Comparison of ENCODE assay signal across 27 mouse cellular contexts in the genomic region with DNA sequence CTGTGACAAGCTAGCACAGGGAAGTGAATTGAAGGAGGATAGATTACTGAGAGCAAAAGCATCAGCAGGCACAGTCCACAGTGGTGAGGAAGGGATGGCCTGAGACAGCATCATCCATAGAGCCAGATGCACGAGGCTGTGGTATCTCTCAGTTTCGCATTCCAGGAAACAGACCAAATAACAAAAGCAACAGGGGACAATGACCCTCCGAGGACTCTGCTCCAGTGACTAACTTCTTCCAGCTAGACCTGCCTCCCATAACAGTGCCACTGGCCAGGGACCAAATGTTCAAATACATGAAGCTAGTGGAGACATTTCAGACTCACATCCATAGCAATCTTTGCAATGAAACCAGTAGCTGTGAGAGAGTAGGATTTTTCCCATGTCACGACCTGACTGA.
"Had no signal": no experiment of that assay in that cellular context is flagged by ENCODE, and none has a peak within 500 bp of the region (broad histone marks: within the 10 kb centered on the region; RNA-seq: fewer than 3 reads in every experiment).

No protein-coding gene starts in this region.

- DNase-seq: gastrocnemius, adult 2 months; gastrocnemius, postnatal 10 days; gastrocnemius, postnatal 25 days; heart, postnatal 10 days; heart, postnatal 36 days; kidney, adult 18-20 months; kidney, adult 8-10 months; kidney, postnatal 10 days; kidney, postnatal 25 days; kidney, postnatal 4 days; left cerebral cortex, postnatal 4 days; lung, adult 18-20 months had no signal

- H3K36me3 ChIP-seq: heart, embryonic 13.5 days; heart, embryonic 15.5 days; hindbrain, embryonic 10.5 days; hindbrain, embryonic 12.5 days; intestine, embryonic 15.5 days; limb, embryonic 13.5 days; limb, embryonic 15.5 days; liver, embryonic 12.5 days had no signal

- ATAC-seq: hindbrain, embryonic 16.5 days; inflammation-experienced regulatory T-cells, adult 6 months; intestine, embryonic 15.5 days; intestine, postnatal 0 days; liver, embryonic 12.5 days had no signal

- H3K27ac ChIP-seq: gastrocnemius, adult 2 months; heart, embryonic 13.5 days; heart, embryonic 15.5 days; hindbrain, embryonic 10.5 days; hindbrain, embryonic 12.5 days; hindbrain, embryonic 14.5 days; intestine, embryonic 15.5 days; layer of hippocampus, adult 2 months; left cerebral cortex, adult 2 months; limb, embryonic 13.5 days; limb, embryonic 15.5 days; liver, embryonic 12.5 days; liver, embryonic 14.5 days had no signal

- H3K4me1 ChIP-seq: heart, embryonic 15.5 days; hindbrain, embryonic 12.5 days; intestine, embryonic 15.5 days; limb, embryonic 13.5 days; limb, embryonic 15.5 days; liver, embryonic 12.5 days had no signal

- H3K4me2 ChIP-seq: heart, embryonic 13.5 days; heart, embryonic 15.5 days; hindbrain, embryonic 12.5 days; hindbrain, embryonic 14.5 days; intestine, embryonic 15.5 days; limb, embryonic 13.5 days; limb, embryonic 15.5 days; liver, embryonic 12.5 days had no signal

- H3K27me3 ChIP-seq: heart, embryonic 13.5 days; heart, embryonic 15.5 days; hindbrain, embryonic 12.5 days; intestine, embryonic 15.5 days; limb, embryonic 13.5 days; limb, embryonic 15.5 days; liver, embryonic 12.5 days had no signal

- H3K9me3 ChIP-seq: heart, embryonic 13.5 days; heart, embryonic 15.5 days; hindbrain, embryonic 10.5 days; hindbrain, embryonic 12.5 days; intestine, embryonic 15.5 days; limb, embryonic 13.5 days; limb, embryonic 15.5 days; liver, embryonic 12.5 days had no signal

- H3K9ac ChIP-seq: heart, embryonic 13.5 days; heart, embryonic 15.5 days; hindbrain, embryonic 12.5 days; hindbrain, embryonic 14.5 days; intestine, embryonic 15.5 days; limb, embryonic 13.5 days; limb, embryonic 15.5 days; liver, embryonic 12.5 days; liver, embryonic 14.5 days had no signal

- H3K4me3 ChIP-seq: gastrocnemius, adult 2 months; heart, embryonic 13.5 days; heart, embryonic 15.5 days; hindbrain, embryonic 10.5 days; hindbrain, embryonic 12.5 days; intestine, embryonic 15.5 days; layer of hippocampus, adult 2 months; left cerebral cortex, adult 2 months; limb, embryonic 13.5 days; limb, embryonic 15.5 days; liver, embryonic 12.5 days had no signal
